Mouse (Mus musculus): ENCODE data around the gene Tmem179b. TPM values are rescaled to one million over a fixed set of nuclear protein-coding genes. Genes with fewer than 3 reads are reported as not detected.

The Tmem179b gene
- polyA plus RNA-seq, 1 experiment, result 29.0 TPM

- H3K4me3 ChIP-seq (ENCODE audit: low read depth, low read length), result peak within 1 kb of the TSS; percentile 87
- H3K9ac ChIP-seq (ENCODE audit: low read depth, poor library complexity, severe bottlenecking), result peak within 1 kb of the TSS; percentile 66
- peaks cover 36% of the 10 kb centered on the region for H3K36me3 ChIP-seq (ENCODE audit: control insufficient read depth, insufficient read depth, low read length, poor library complexity, severe bottlenecking)
- no peaks in the 10 kb centered on the region for H3K4me1 ChIP-seq (ENCODE audit: control insufficient read depth, insufficient read depth, low read length)
- no peak for TF ChIP-seq EP300 (IDR thresholded peaks at IDR 0.05; ENCODE audit: insufficient read depth, low read depth, low read length)
- TF ChIP-seq POLR2A (IDR thresholded peaks at IDR 0.05; ENCODE audit: insufficient read depth, low read length), result peak; percentile 30
- H3K27ac ChIP-seq (ENCODE audit: insufficient read depth, low read length), result peak within 1 kb of the TSS; percentile 70
- no peaks in the 10 kb centered on the region for H3K27me3 ChIP-seq (ENCODE audit: control insufficient read depth, insufficient read depth, low read length, poor library complexity, severe bottlenecking)
- H3K9me3 ChIP-seq (replicated peaks; ENCODE audit: control insufficient read depth, insufficient read depth, low read length, poor library complexity, severe bottlenecking), result no peaks in the 10 kb centered on the region
Observed at GRCm38 (mm10) chr19:8741243-8741869, 32.9 kb downstream of the Tmem179b start, which contains the start of gene Stx5a. TSS of gene Stx5a (plus strand) at chr19:8741413.

GRCm38 (mm10) chr19:8740603-8741002, 33.7 kb downstream of the Tmem179b start, which contains the start of gene 1700092M07Rik:
TSS of gene 1700092M07Rik (plus strand) at chr19:8740718.
- Histone ChIP-seq H3K36me3 (ENCODE audit: control insufficient read depth, insufficient read depth, low read length, poor library complexity, severe bottlenecking) (peaks cover 35% of the 10 kb centered on the region), H3K27ac (ENCODE audit: insufficient read depth, low read length) (peak within 1 kb of the TSS; percentile 70), H3K27me3 (ENCODE audit: control insufficient read depth, insufficient read depth, low read length, poor library complexity, severe bottlenecking) (no peaks in the 10 kb centered on the region), H3K4me3 (ENCODE audit: low read depth, low read length) (peak within 1 kb of the TSS; percentile 87), H3K4me1 (ENCODE audit: control insufficient read depth, insufficient read depth, low read length) (no peaks in the 10 kb centered on the region), H3K9me3 (replicated peaks; ENCODE audit: control insufficient read depth, insufficient read depth, low read length, poor library complexity, severe bottlenecking) (no peaks in the 10 kb centered on the region), H3K9ac (ENCODE audit: low read depth, poor library complexity, severe bottlenecking) (peak within 1 kb of the TSS; percentile 66)
- no peak for TF ChIP-seq CTCF (IDR thresholded peaks at IDR 0.05; ENCODE audit: low read depth, low read length)
- no peak for TF ChIP-seq POLR2A (IDR thresholded peaks at IDR 0.05; ENCODE audit: insufficient read depth, low read length)
- no peak for TF ChIP-seq EP300 (IDR thresholded peaks at IDR 0.05; ENCODE audit: insufficient read depth, low read depth, low read length)

- H3K27me3 ChIP-seq (ENCODE audit: control insufficient read depth, insufficient read depth, low read length, poor library complexity, severe bottlenecking), result no peaks in the 10 kb centered on the region
- H3K4me3 ChIP-seq (ENCODE audit: low read depth, low read length), result no peak overlapping the region
- H3K9ac ChIP-seq (ENCODE audit: low read depth, poor library complexity, severe bottlenecking), result no peak overlapping the region
- TF ChIP-seq EP300 (IDR thresholded peaks at IDR 0.05; ENCODE audit: insufficient read depth, low read depth, low read length) (no peak), CTCF (IDR thresholded peaks at IDR 0.05; ENCODE audit: low read depth, low read length) (no peak), POLR2A (IDR thresholded peaks at IDR 0.05; ENCODE audit: insufficient read depth, low read length) (no peak)
- H3K9me3 ChIP-seq (replicated peaks; ENCODE audit: control insufficient read depth, insufficient read depth, low read length, poor library complexity, severe bottlenecking), result no peaks in the 10 kb centered on the region
- H3K4me1 ChIP-seq (ENCODE audit: control insufficient read depth, insufficient read depth, low read length), result no peaks in the 10 kb centered on the region
- no peak overlapping the region for H3K27ac ChIP-seq (ENCODE audit: insufficient read depth, low read length)
- peaks cover 35% of the 10 kb centered on the region for H3K36me3 ChIP-seq (ENCODE audit: control insufficient read depth, insufficient read depth, low read length, poor library complexity, severe bottlenecking)
Observed at GRCm38 (mm10) chr19:8739646-8740045, 34.6 kb downstream of the Tmem179b start.

GRCm38 (mm10) chr19:8738911-8739310, 35.4 kb downstream of the Tmem179b start:
- Histone ChIP-seq H3K9me3 (replicated peaks; ENCODE audit: control insufficient read depth, insufficient read depth, low read length, poor library complexity, severe bottlenecking) (no peaks in the 10 kb centered on the region), H3K36me3 (ENCODE audit: control insufficient read depth, insufficient read depth, low read length, poor library complexity, severe bottlenecking) (peaks cover 35% of the 10 kb centered on the region), H3K27ac (ENCODE audit: insufficient read depth, low read length) (no peak overlapping the region), H3K4me3 (ENCODE audit: low read depth, low read length) (no peak overlapping the region), H3K9ac (ENCODE audit: low read depth, poor library complexity, severe bottlenecking) (no peak overlapping the region), H3K4me1 (ENCODE audit: control insufficient read depth, insufficient read depth, low read length) (no peaks in the 10 kb centered on the region), H3K27me3 (ENCODE audit: control insufficient read depth, insufficient read depth, low read length, poor library complexity, severe bottlenecking) (no peaks in the 10 kb centered on the region)
- TF ChIP-seq POLR2A (IDR thresholded peaks at IDR 0.05; ENCODE audit: insufficient read depth, low read length) (no peak), EP300 (IDR thresholded peaks at IDR 0.05; ENCODE audit: insufficient read depth, low read depth, low read length) (no peak), CTCF (IDR thresholded peaks at IDR 0.05; ENCODE audit: low read depth, low read length) (no peak)

DNA sequence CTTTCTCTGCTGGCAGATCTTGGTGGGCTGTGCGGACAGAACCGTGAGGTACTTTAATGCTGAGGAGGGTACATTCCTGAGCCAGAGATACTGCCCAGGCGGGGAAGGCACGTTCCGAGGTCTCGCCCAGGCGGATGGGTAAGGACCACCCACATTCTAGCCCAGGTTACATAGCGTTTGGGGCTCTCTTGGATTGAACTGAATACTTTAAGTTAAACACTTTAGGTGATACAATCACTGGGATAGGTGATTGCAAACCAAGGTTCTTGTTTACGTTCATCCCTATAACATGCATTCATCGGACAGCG, 38.2 kb downstream of the Tmem179b start:
- Histone ChIP-seq H3K9me3 (replicated peaks; ENCODE audit: control insufficient read depth, insufficient read depth, low read length, poor library complexity, severe bottlenecking) (no peaks in the 10 kb centered on the region), H3K4me3 (ENCODE audit: low read depth, low read length) (peak overlapping the region; percentile 82), H3K27ac (ENCODE audit: insufficient read depth, low read length) (no peak overlapping the region), H3K4me1 (ENCODE audit: control insufficient read depth, insufficient read depth, low read length) (no peaks in the 10 kb centered on the region), H3K9ac (ENCODE audit: low read depth, poor library complexity, severe bottlenecking) (peak overlapping the region; percentile 83), H3K36me3 (ENCODE audit: control insufficient read depth, insufficient read depth, low read length, poor library complexity, severe bottlenecking) (peaks cover 33% of the 10 kb centered on the region), H3K27me3 (ENCODE audit: control insufficient read depth, insufficient read depth, low read length, poor library complexity, severe bottlenecking) (no peaks in the 10 kb centered on the region)
- TF ChIP-seq CTCF (IDR thresholded peaks at IDR 0.05; ENCODE audit: low read depth, low read length), result no peak
- TF ChIP-seq POLR2A (IDR thresholded peaks at IDR 0.05; ENCODE audit: insufficient read depth, low read length), result no peak
- TF ChIP-seq EP300 (IDR thresholded peaks at IDR 0.05; ENCODE audit: insufficient read depth, low read depth, low read length), result no peak

GRCm38 (mm10) chr19:8735389-8736159, 38.7 kb downstream of the Tmem179b start, which contains the start of gene Wdr74:
TSS of gene Wdr74 (plus strand) at chr19:8735827.
- H3K9me3 ChIP-seq (replicated peaks; ENCODE audit: control insufficient read depth, insufficient read depth, low read length, poor library complexity, severe bottlenecking), result no peaks in the 10 kb centered on the region
- H3K27me3 ChIP-seq (ENCODE audit: control insufficient read depth, insufficient read depth, low read length, poor library complexity, severe bottlenecking), result no peaks in the 10 kb centered on the region
- H3K4me3 ChIP-seq (ENCODE audit: low read depth, low read length), result peak within 1 kb of the TSS; percentile 82
- no peaks in the 10 kb centered on the region for H3K4me1 ChIP-seq (ENCODE audit: control insufficient read depth, insufficient read depth, low read length)
- H3K27ac ChIP-seq (ENCODE audit: insufficient read depth, low read length), result no peak within 1 kb of the TSS
- no peak for TF ChIP-seq CTCF (IDR thresholded peaks at IDR 0.05; ENCODE audit: low read depth, low read length)
- TF ChIP-seq POLR2A (IDR thresholded peaks at IDR 0.05; ENCODE audit: insufficient read depth, low read length), result peak; percentile 80
- H3K9ac ChIP-seq (ENCODE audit: low read depth, poor library complexity, severe bottlenecking), result peak within 1 kb of the TSS; percentile 83
- peaks cover 32% of the 10 kb centered on the region for H3K36me3 ChIP-seq (ENCODE audit: control insufficient read depth, insufficient read depth, low read length, poor library complexity, severe bottlenecking)

All from ES-Bruce4 (cell line).